Mouse (Mus musculus) liver, postnatal 0 days (tissue): ENCODE data around the gene Scgb1b27.
"Not testable (repeated sequence)": the region's sequence is repeated elsewhere in the genome, so short reads cannot be mapped to it uniquely, and the experiment has no call there.

Source experiments
- CTCF ChIP-seq: sonication (generic); IDR thresholded peaks from 2 replicates; pipeline ENCODE4 v1.5.1; 2016; ENCODE audit warnings: antibody characterized with exemption, low read depth
- EP300 ChIP-seq: IDR thresholded peaks from 2 replicates; pipeline ENCODE4 v1.6.1; 2016; ENCODE audit warnings: antibody characterized with exemption, low read depth, mild to moderate bottlenecking

DNA sequence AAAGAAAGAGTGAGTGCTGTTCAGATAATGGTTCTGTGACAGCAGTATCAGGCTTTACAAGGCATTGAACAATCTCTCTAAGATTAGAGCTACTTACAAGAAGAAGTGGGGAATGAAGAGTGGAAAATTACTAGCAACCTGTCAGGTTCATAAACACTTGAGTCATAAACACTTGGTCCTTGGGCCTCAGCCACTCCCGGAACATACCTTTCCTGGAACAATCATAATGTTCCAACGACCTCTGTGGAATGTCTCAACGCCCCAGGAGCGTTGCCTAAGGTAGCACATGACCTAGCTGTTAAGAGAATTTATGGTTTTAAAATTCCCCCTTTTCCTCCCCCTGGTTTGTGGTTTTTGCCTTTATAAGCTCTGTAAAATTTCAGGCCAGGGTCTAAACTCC is 13.3 kb downstream of the Scgb1b27 start:
- TF ChIP-seq EP300, CTCF: not testable (repeated sequence)
